Mouse (Mus musculus): Measurements from ENCODE around the gene Exoc5. TPM values are rescaled to one million over a fixed set of nuclear protein-coding genes. Genes with fewer than 3 reads are reported as not detected.

Gene Exoc5
- polyA plus RNA-seq, 1 experiment from 2014 or later, result 43.1 TPM

Other genes starting within 250 kb of the Exoc5 start
- 20.4 and 21.4 TPM in 2 replicates for gene Ap5m1, start 556 bp downstream of the Exoc5 start, polyA plus RNA-seq (2015; fragmentation: Nextera tagmentation; extraction: Ambion mirVana)
- gene Naa30, start 105.6 kb upstream of the Exoc5 start, polyA plus RNA-seq (2015; fragmentation: Nextera tagmentation; extraction: Ambion mirVana), result 8.2 and 10.6 TPM in 2 replicates
- not detected in 2 replicates for gene ccdc198, start 178.8 kb upstream of the Exoc5 start, polyA plus RNA-seq (2015; fragmentation: Nextera tagmentation; extraction: Ambion mirVana)